Comparison of ENCODE assay signal across 24 mouse cellular contexts in the genomic region with DNA sequence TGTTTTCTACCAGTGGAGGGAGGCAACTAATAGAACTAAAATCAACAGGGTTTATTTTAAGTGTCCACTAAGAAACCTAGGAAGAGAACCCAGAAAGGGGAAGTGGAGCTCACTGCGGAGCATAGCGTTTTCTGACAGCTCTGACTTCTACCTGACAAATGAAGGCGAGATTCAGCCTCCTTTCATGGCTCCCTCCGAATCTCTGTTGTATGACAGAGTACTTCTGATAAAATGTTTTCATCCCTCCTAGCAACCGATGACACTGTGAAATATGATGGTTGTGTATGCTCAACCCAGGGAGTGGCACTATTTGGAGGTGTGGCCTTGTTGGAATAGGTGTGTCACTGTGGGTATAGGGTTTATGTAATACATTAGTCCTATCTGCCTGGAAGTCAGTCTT. TPM values are rescaled to one million over a fixed set of nuclear protein-coding genes. Genes with fewer than 3 reads are reported as not detected.
DNase-seq lines count a peak whose midpoint lies in the region; ATAC-seq and TF ChIP-seq lines count a peak whose summit lies in the region.
"Had no signal": no experiment of that assay in that cellular context is flagged by ENCODE, and none has a peak within 500 bp of the region (broad histone marks: within the 10 kb centered on the region; RNA-seq: fewer than 3 reads in every experiment).

No protein-coding gene starts in this region.

- TF ChIP-seq CTCF in intestine, postnatal 0 days (IDR thresholded peaks at IDR 0.05; ENCODE audit: low read depth): no peak
- TF ChIP-seq CTCF in stomach, postnatal 0 days (IDR thresholded peaks at IDR 0.05; ENCODE audit: low read depth): no peak
- no peak for TF ChIP-seq CTCF in lung, adult 2 months (IDR thresholded peaks at IDR 0.05; ENCODE audit: insufficient read depth, low read length)

- WGBS in intestine, postnatal 0 days: 58% methylated on average over 5 of the region's 5 CpGs
- WGBS in intestine, embryonic 16.5 days: 64% methylated on average over 5 of the region's 5 CpGs
- 43% methylated on average over 5 of the region's 5 CpGs for WGBS in stomach, postnatal 0 days
- 68% methylated on average over 5 of the region's 5 CpGs for WGBS in lung, adult 2 months

- H3K4me1 ChIP-seq in intestine, postnatal 0 days (replicated peaks; ENCODE audit: control insufficient read depth, insufficient read depth, low read length): no peaks in the 10 kb centered on the region
- H3K4me1 ChIP-seq in intestine, embryonic 16.5 days (ENCODE audit: control insufficient read depth, insufficient read depth, low read length): peaks cover 4% of the 10 kb centered on the region; the same call in 1 of the 2 replicates
- no peaks in the 10 kb centered on the region for H3K4me1 ChIP-seq in stomach, postnatal 0 days (replicated peaks; ENCODE audit: control insufficient read depth, insufficient read depth)
- H3K4me1 ChIP-seq in lung, adult 2 months (ENCODE audit: control insufficient read depth, insufficient read depth, low read length): no peaks in the 10 kb centered on the region
- H3K4me1 ChIP-seq: embryonic facial prominence, embryonic 13.5 days; forebrain, embryonic 12.5 days; hindbrain, embryonic 15.5 days had no signal

- H3K4me3 ChIP-seq in intestine, postnatal 0 days (ENCODE audit: low read depth, low read length): no peak overlapping the region
- no peak overlapping the region for H3K4me3 ChIP-seq in intestine, embryonic 16.5 days (ENCODE audit: low read length)
- H3K4me3 ChIP-seq in stomach, postnatal 0 days (ENCODE audit: low read depth, low read length): no peak overlapping the region
- no peak overlapping the region for H3K4me3 ChIP-seq in lung, adult 2 months (replicated peaks; ENCODE audit: extremely low read depth, low read depth, low read length)
- H3K4me3 ChIP-seq: embryonic facial prominence, embryonic 13.5 days; forebrain, embryonic 12.5 days; heart, embryonic 12.5 days; hindbrain, embryonic 15.5 days had no signal

- ATAC-seq in intestine, postnatal 0 days: peak; percentile 47; the same call in 1 of the 2 replicates
- ATAC-seq in intestine, embryonic 16.5 days: no peak
- ATAC-seq in hematopoietic stem cell, adult 5-6 weeks (replicated peaks in 1 of 2; ENCODE audit: insufficient read depth in 1 of 2, low FRiP score in 2 of 2, low TSS enrichment in 1 of 2, low read depth in 1 of 2, poor library complexity in 2 of 2, severe bottlenecking in 2 of 2): peak; percentile 40 to 55; a peak in 3 of 4 replicates
- ATAC-seq in neutrophil, adult 5-6 weeks (ENCODE audit: extremely low read depth, insufficient number of reproducible peaks, low FRiP score, poor library complexity, severe bottlenecking): peak; percentile 67
- peak; percentile 67 for ATAC-seq in stomach, postnatal 0 days (ENCODE audit: low FRiP score, low TSS enrichment)
- ATAC-seq: forebrain, postnatal 0 days had no signal

- H3K36me3 ChIP-seq in intestine, postnatal 0 days (ENCODE audit: control insufficient read depth, insufficient read depth): no peaks in the 10 kb centered on the region
- H3K36me3 ChIP-seq in intestine, embryonic 16.5 days (ENCODE audit: control insufficient read depth, insufficient read depth, low read length): no peaks in the 10 kb centered on the region
- no peaks in the 10 kb centered on the region for H3K36me3 ChIP-seq in stomach, postnatal 0 days (ENCODE audit: control insufficient read depth, insufficient read depth, low read length)
- H3K36me3 ChIP-seq: embryonic facial prominence, embryonic 13.5 days; forebrain, embryonic 12.5 days; heart, embryonic 12.5 days; hindbrain, embryonic 15.5 days had no signal

- no peak overlapping the region for H3K9ac ChIP-seq in intestine, postnatal 0 days (ENCODE audit: low read depth, low read length)
- no peak overlapping the region for H3K9ac ChIP-seq in intestine, embryonic 16.5 days (ENCODE audit: low read depth, low read length)
- no peak overlapping the region for H3K9ac ChIP-seq in stomach, postnatal 0 days (ENCODE audit: low read length)
- H3K9ac ChIP-seq: embryonic facial prominence, embryonic 13.5 days; forebrain, embryonic 12.5 days; forebrain, postnatal 0 days; heart, embryonic 12.5 days; hindbrain, embryonic 15.5 days had no signal

- H3K9me3 ChIP-seq in intestine, postnatal 0 days (ENCODE audit: control insufficient read depth): no peaks in the 10 kb centered on the region
- H3K9me3 ChIP-seq in intestine, embryonic 16.5 days (ENCODE audit: control insufficient read depth, low read length): no peaks in the 10 kb centered on the region
- no peaks in the 10 kb centered on the region for H3K9me3 ChIP-seq in stomach, postnatal 0 days (ENCODE audit: control insufficient read depth, low read length)
- H3K9me3 ChIP-seq: embryonic facial prominence, embryonic 13.5 days; forebrain, embryonic 12.5 days; heart, embryonic 12.5 days; hindbrain, embryonic 15.5 days had no signal

- TF ChIP-seq POLR2A in lung, adult 2 months (IDR thresholded peaks at IDR 0.05; ENCODE audit: borderline replicate concordance, extremely low read depth, low read depth, low read length): no peak

- TF ChIP-seq EP300 in stomach, postnatal 0 days (optimal IDR thresholded peaks at IDR 0.05): no peak

- no peaks in the 10 kb centered on the region for H3K27me3 ChIP-seq in intestine, postnatal 0 days (replicated peaks; ENCODE audit: control insufficient read depth, insufficient read depth, low read length)
- H3K27me3 ChIP-seq in intestine, embryonic 16.5 days (replicated peaks; ENCODE audit: control insufficient read depth, insufficient read depth, low read length): no peaks in the 10 kb centered on the region
- H3K27me3 ChIP-seq in stomach, postnatal 0 days (ENCODE audit: control insufficient read depth, insufficient read depth, low read length): no peaks in the 10 kb centered on the region
- H3K27me3 ChIP-seq: embryonic facial prominence, embryonic 13.5 days; forebrain, embryonic 12.5 days; heart, embryonic 12.5 days; hindbrain, embryonic 15.5 days had no signal

- DNase-seq in stomach, postnatal 0 days (ENCODE audit: low spot score): peak; percentile 22
- no peak for DNase-seq in lung, adult 2 months
- no peak for DNase-seq in urinary bladder, postnatal 36 days (ENCODE audit: low spot score in 2 of 2)
- no peak for DNase-seq in urinary bladder, adult 2 months (ENCODE audit: low spot score)
- DNase-seq: adrenal gland, adult 8-10 months; adrenal gland, postnatal 36 days; cerebellum, adult 11 months; cerebellum, adult 8-10 months; cerebellum, postnatal 25 days; forebrain, postnatal 0 days; gastrocnemius, postnatal 14 days had no signal

- H3K4me2 ChIP-seq in intestine, postnatal 0 days (replicated peaks; ENCODE audit: low read depth): no peak overlapping the region
- H3K4me2 ChIP-seq in intestine, embryonic 16.5 days (ENCODE audit: low read depth, low read length): no peak overlapping the region
- H3K4me2 ChIP-seq in stomach, postnatal 0 days (replicated peaks; ENCODE audit: low read depth): no peak overlapping the region
- H3K4me2 ChIP-seq: embryonic facial prominence, embryonic 13.5 days; forebrain, embryonic 12.5 days; heart, embryonic 12.5 days; hindbrain, embryonic 15.5 days had no signal

- H3K27ac ChIP-seq in intestine, postnatal 0 days (ENCODE audit: low read depth, low read length): no peak overlapping the region
- no peak overlapping the region for H3K27ac ChIP-seq in intestine, embryonic 16.5 days (ENCODE audit: low read length)
- H3K27ac ChIP-seq in stomach, postnatal 0 days (replicated peaks): no peak overlapping the region
- H3K27ac ChIP-seq: embryonic facial prominence, embryonic 13.5 days; forebrain, embryonic 12.5 days; hindbrain, embryonic 15.5 days had no signal

RNA-seq across cellular contexts. Expression of gene Dhrs9, which starts 2.6 kb away (rescaled TPM):
- 2.2 TPM in 2 replicates for polyA plus RNA-seq in intestine, postnatal 0 days (2015; fragmentation: Nextera tagmentation; extraction: Ambion mirVana)
- polyA plus RNA-seq in intestine, embryonic 16.5 days (2015; fragmentation: Nextera tagmentation; extraction: Ambion mirVana): 0.43 TPM in 2 replicates
- total RNA-seq in hematopoietic stem cell, adult 5-6 weeks (2017): 1.4 and 2.3 TPM in 2 replicates
- 107 and 115 TPM in 2 replicates for total RNA-seq in neutrophil, adult 5-6 weeks (2017)
- 5.1 and 5.8 TPM in 2 replicates for polyA plus RNA-seq in stomach, postnatal 0 days (2015; fragmentation: Nextera tagmentation; extraction: Ambion mirVana)
- 0.29 and 1.9 TPM in 2 replicates for polyA plus RNA-seq in lung, adult 2 months (2012; rRNA removed)
- polyA plus RNA-seq in urinary bladder, adult 2 months (2012; rRNA removed): 0.28 and 0.36 TPM in 2 replicates
- total RNA-seq: forebrain, postnatal 0 days; gastrocnemius, postnatal 14 days had no signal
- polyA plus RNA-seq: brain, embryonic 14.5 days; embryonic facial prominence, embryonic 13.5 days; forebrain, embryonic 12.5 days; forebrain, postnatal 0 days; hindbrain, embryonic 11.5 days; hindbrain, embryonic 15.5 days had no signal

RNA-seq across cellular contexts. Expression of gene Abcb11, which starts 40.4 kb away (rescaled TPM):
- 2.8 and 4.0 TPM in 2 replicates for polyA plus RNA-seq in intestine, postnatal 0 days (2015; fragmentation: Nextera tagmentation; extraction: Ambion mirVana)
- polyA plus RNA-seq in intestine, embryonic 16.5 days (2015; fragmentation: Nextera tagmentation; extraction: Ambion mirVana): 4.0 and 11.4 TPM in 2 replicates
- total RNA-seq in hematopoietic stem cell, adult 5-6 weeks (2017): not detected in 2 replicates
- 0.35 and 0.49 TPM in 2 replicates for total RNA-seq in neutrophil, adult 5-6 weeks (2017)
- polyA plus RNA-seq in stomach, postnatal 0 days (2015; fragmentation: Nextera tagmentation; extraction: Ambion mirVana): 0.96 and 1.4 TPM in 2 replicates
- polyA plus RNA-seq in lung, adult 2 months (2012; rRNA removed): 0.24 TPM in 1 of 2 replicates, not detected in the other
- 0.19 and 0.39 TPM in 2 replicates for polyA plus RNA-seq in urinary bladder, adult 2 months (2012; rRNA removed)
- total RNA-seq: gastrocnemius, postnatal 14 days; heart, adult 8-10 months; heart, postnatal 25 days had no signal
- polyA plus RNA-seq: embryonic facial prominence, embryonic 13.5 days; forebrain, embryonic 12.5 days; gonadal fat pad, adult 2 months; heart, embryonic 12.5 days; hindbrain, embryonic 15.5 days had no signal
